Mouse (Mus musculus): ENCODE results near the gene Ehd4.

Gene Ehd4

GRCm38 (mm10) chr2:120107446-120107845 is 47.0 kb downstream of the Ehd4 start:
- no peak for DNase-seq (ENCODE audit: low spot score)

- no peak for DNase-seq (ENCODE audit: low spot score)
These were observed 47.9 kb downstream of the Ehd4 start for GRCm38 (mm10) chr2:120106397-120106973.

DNA sequence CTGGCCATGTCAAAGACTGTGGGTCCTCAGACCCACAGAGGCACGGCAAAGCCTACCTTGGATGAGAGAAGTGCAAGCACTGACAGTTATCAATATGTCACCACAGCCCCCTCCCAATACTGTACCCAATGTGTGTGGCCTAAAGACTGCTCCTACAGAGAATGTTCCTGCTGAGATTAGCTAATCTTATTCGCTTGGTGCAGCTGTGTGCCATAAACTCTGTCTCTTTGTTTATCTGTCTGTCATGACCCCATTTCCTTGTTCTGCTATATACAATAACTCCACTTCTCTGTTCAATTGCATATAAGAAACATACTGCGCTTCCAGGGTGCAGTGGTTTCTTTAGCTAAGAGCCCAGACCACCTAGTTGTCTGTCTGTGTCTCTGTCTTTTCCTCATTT is 48.5 kb downstream of the Ehd4 start:
- no peak for DNase-seq (ENCODE audit: low spot score)

DNA sequence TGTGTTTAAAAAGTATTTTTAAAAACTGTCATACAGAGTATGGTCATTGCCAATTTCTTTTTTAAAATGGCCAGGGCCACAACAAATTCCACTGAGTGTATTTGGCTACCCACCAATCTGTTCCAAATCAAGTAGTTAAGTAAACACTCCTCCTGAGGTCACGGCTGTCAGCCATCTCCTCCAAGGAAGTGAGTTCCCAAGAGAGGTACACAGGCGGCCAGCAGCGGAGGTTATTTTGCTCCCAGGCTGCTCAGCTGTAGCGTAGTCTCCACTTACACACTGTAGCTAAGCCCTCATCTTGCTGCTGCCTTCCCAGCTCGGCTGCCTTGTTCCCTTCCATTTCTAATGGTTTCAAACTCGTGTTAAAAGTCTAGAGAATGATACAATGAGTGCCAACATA is 51.5 kb downstream of the Ehd4 start:
- peak; percentile 67 for DNase-seq (ENCODE audit: low spot score)

- DNase-seq (ENCODE audit: low spot score), result no peak
These were observed 52.0 kb downstream of the Ehd4 start for GRCm38 (mm10) chr2:120102450-120102849.

DNA sequence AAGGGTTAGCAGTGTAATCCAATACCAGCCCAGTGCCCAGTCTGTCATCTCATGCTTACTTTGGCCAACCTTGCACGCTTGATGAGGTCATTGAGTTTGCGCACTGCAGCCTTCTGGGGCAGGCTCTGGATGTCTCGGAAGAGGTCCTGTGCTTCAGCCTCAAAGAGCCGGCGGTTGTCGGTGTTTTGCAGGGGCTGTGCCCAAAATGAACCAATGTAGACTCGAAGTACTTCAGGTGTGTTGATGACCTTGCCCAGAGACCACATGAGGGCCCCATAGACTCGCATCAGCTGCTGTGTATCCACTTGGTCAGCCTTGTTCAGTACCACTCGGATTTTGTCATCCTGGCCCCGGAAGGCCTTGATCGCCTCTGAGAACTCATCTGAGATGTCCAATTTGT is 52.4 kb downstream of the Ehd4 start:
- DNase-seq (ENCODE audit: low spot score), result no peak

GRCm38 (mm10) chr2:120099886-120100285 is 54.5 kb downstream of the Ehd4 start:
- DNase-seq (ENCODE audit: low spot score), result no peak

GRCm38 (mm10) chr2:120099263-120099662 is 55.1 kb downstream of the Ehd4 start:
- no peak for DNase-seq (ENCODE audit: low spot score)

DNA sequence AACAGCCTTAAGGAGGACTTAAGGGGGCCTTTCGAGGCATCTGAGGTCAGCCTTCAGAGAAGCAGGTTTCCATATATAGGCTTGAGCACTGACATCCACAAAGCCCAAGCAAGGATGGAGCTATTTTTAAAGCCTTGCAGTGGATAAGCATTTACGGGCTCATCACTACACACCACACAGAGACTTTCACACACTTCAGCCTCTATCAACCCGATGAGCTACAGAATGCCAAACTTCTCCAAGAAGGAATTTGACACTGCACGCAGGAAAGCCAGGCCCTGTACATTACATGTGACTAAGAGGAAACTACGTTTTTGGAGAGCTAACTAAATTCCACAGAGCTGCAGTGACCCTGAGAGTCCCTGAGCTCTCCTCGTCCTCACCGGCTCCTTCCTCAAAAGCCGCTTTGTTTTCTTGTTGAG is 55.6 kb downstream of the Ehd4 start:
- DNase-seq (ENCODE audit: low spot score), result no peak

DNA sequence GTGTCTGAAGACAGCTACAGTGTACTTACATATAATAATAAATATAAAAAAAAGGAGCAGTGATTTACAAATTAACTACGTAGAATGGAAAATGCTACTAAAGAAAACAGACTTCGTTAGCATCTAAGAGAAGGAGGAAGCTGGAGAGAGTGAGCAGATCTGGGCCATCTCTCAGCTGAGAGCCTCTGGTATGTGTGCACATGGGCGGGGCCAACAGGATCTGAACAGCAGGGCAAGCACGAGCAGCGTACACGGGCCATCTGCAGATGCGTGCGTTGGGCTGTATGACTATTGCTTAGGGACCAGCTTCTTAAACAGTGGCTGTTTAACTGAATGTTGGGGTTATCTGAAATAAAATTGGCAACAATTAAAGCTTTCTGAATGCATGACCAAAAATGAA is 56.5 kb downstream of the Ehd4 start:
- no peak for DNase-seq (ENCODE audit: low spot score)

DNA sequence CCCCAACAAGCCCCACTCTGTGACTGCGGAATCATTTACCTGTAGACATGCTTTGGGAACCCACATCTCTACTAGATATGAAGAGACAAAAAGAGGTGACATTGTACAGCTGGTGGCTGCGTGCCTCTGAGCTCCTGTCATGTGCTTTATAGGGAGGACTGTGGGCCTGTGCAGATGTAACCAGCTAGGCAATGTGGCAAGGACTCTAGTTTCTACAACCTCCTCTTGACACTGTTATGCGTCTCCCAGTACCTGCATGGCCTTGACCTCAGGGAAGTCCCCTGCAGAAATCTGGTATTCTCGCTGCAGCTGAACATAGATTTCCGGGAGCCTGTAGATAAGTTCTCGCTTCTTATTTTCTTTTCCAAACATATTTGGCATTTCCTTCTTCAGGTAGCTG is 57.7 kb downstream of the Ehd4 start:
- DNase-seq (ENCODE audit: low spot score), result no peak

GRCm38 (mm10) chr2:120096191-120096590 is 58.2 kb downstream of the Ehd4 start:
- DNase-seq (ENCODE audit: low spot score), result no peak

DNA sequence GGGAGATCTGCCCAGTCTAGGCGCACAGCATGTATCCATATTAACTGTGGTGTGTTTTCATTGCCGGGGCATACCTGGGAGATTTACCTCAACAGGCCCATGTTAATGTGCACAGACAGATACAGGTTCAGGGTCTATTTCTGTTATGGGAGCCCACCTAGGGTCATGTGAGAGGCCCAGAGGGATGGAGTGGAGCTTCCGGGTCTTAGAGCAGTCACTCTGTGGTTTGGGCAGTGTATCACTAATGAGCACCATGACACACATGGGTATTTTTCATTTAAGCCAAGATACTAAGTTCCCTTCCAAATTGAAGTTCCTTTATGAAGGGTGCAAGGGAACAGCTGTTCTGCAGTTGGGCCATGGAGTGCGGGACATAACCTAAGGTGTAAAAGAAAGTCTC is 59.2 kb downstream of the Ehd4 start:
- no peak for DNase-seq (ENCODE audit: low spot score)

GRCm38 (mm10) chr2:120093671-120094430 is 60.6 kb downstream of the Ehd4 start:
- DNase-seq (ENCODE audit: low spot score), result peak; percentile 68

GRCm38 (mm10) chr2:120090979-120091378 is 63.4 kb downstream of the Ehd4 start:
- DNase-seq (ENCODE audit: low spot score), result no peak

GRCm38 (mm10) chr2:120087897-120088296 is 66.5 kb downstream of the Ehd4 start:
- DNase-seq (ENCODE audit: low spot score), result no peak

GRCm38 (mm10) chr2:120087391-120087790 is 67.0 kb downstream of the Ehd4 start:
- DNase-seq (ENCODE audit: low spot score), result no peak

GRCm38 (mm10) chr2:120086038-120086437 is 68.4 kb downstream of the Ehd4 start:
- no peak for DNase-seq (ENCODE audit: low spot score)

- DNase-seq (ENCODE audit: low spot score), result peak; percentile 62
These were observed 69.6 kb downstream of the Ehd4 start for GRCm38 (mm10) chr2:120084593-120085361.

DNA sequence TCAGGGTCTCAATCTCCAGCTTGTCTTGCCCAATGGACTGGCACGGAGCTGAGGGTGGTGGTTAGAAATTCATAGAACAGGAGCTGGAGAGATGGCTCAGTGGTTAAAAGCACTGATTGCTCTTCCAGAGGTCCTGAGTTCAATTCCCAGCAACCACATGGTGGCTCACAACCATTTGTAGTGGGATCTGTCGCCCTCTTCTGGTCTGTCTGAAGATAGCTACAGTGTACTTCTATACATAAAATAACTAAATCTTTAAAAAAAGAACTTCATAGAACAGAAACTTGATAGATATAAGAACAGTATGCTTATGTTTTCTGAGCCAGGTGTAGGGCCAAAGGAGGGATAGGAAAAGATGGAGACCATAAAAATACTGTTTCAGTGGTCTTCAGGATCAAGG is 72.0 kb downstream of the Ehd4 start:
- no peak for DNase-seq (ENCODE audit: low spot score)

- no peak for DNase-seq (ENCODE audit: low spot score)
These were observed 78.2 kb downstream of the Ehd4 start for GRCm38 (mm10) chr2:120076076-120076705.

- DNase-seq (ENCODE audit: low spot score), result no peak
These were observed 80.3 kb downstream of the Ehd4 start for GRCm38 (mm10) chr2:120074096-120074495.

All from adipocyte (in vitro differentiated cells).